Mouse (Mus musculus): ENCODE results near the gene Defa32.
"Not testable (repeated sequence)": the region's sequence is repeated elsewhere in the genome, so short reads cannot be mapped to it uniquely, and the experiment has no call there.

Gene Defa32

GRCm38 (mm10) chr8:21528732-21529131, at the start of gene Defa32:
TSS of gene Defa32 (plus strand) at chr8:21529032.
- not testable (repeated sequence) for DNase-seq

DNA sequence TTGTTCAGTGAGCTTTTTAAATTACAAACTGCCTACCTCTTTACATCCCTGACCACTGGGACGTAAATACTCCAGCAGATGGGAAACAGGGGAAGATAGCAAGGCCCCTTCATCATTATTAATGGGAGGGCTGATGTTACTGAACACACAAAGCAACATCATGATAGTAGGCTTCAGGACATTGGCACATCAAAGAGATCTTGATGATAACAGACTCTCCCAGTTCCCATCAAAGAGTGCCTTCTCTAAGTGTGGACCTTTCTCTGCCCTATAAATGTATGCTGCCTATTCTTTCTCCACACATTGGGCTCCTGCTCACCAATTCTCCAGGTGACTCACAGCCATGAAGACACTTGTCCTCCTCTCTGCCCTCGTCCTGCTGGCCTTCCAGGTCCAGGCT, 19.9 kb upstream of the Defa32 start, which contains the start of gene Defa20:
Defa20 (plus strand) TSS at position 301 of the 400 bp plus-strand sequence.
- DNase-seq = not testable (repeated sequence)

DNA sequence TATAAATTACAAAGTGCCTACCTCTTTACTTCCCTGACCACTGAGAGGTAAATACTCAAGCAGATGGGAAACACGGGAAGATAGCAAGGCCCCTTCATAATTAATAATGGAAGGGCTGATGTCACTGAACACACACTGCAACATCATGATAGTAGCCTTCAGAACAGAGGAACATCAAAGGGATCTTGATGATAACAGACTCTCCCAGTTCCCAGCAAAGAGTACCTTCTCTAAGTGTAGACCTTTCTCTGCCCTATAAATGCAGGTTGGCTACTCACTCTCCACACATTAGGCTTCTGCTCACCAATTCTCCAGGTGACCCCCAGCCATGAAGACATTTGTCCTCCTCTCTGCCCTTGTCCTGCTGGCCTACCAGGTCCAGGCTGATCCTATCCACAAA, 36.3 kb downstream of the Defa32 start, which contains the start of gene Defa37:
Defa37 (plus strand) TSS at position 301 of the 400 bp plus-strand sequence.
- not testable (repeated sequence) for DNase-seq
